Mouse (Mus musculus) lung, embryonic 16.5 days (tissue): ENCODE measurements around the gene Gga3. TPM values are rescaled to one million over a fixed set of nuclear protein-coding genes. Genes with fewer than 3 reads are reported as not detected.

ENCODE experiments used
- polyA plus RNA-seq: library from polyadenylated mRNA; unstranded; fragments of >200 nt; fragmentation: Nextera tagmentation; extraction: Ambion mirVana; gene quantifications from 2 replicates; pipeline ENCODE4 v1.2.1, GENCODE M21; 2015

Gga3 gene
- polyA plus RNA-seq, 1 experiment from 2014 or later: 25.4 TPM

Other genes with a start within 250 kb of the Gga3 start
- 19.1 and 20.2 TPM in 2 replicates for gene Hid1, start 236.3 kb downstream of the Gga3 start, polyA plus RNA-seq
- gene Cdr2l, start 222.1 kb downstream of the Gga3 start, polyA plus RNA-seq: 11.5 and 12.0 TPM in 2 replicates
- 203 and 205 TPM in 2 replicates for gene Mrpl58, start 200.3 kb downstream of the Gga3 start, polyA plus RNA-seq
- gene Atp5h, start 184.1 kb downstream of the Gga3 start, polyA plus RNA-seq: 822 and 823 TPM in 2 replicates
- gene Kctd2, start 183.9 kb downstream of the Gga3 start, polyA plus RNA-seq: 3.4 and 4.3 TPM in 2 replicates
- gene Trim80, start 163.5 kb downstream of the Gga3 start, polyA plus RNA-seq: not detected in 2 replicates
- gene Slc16a5, start 141.6 kb downstream of the Gga3 start, polyA plus RNA-seq: 0.74 and 2.9 TPM in 2 replicates
- 7.2 and 7.4 TPM in 2 replicates for gene Armc7, start 128.4 kb downstream of the Gga3 start, polyA plus RNA-seq
- gene Nt5c, start 112.2 kb downstream of the Gga3 start, polyA plus RNA-seq: 71.0 and 74.7 TPM in 2 replicates
- 460 and 462 TPM in 2 replicates for gene Jpt1, start 89.7 kb downstream of the Gga3 start, polyA plus RNA-seq
- 889 and 930 TPM in 2 replicates for gene Sumo2, start 67.8 kb downstream of the Gga3 start, polyA plus RNA-seq
- 158 and 165 TPM in 2 replicates for gene Nup85, start 39.6 kb downstream of the Gga3 start, polyA plus RNA-seq
- 79.3 and 87.6 TPM in 2 replicates for gene Mrps7, start 126 bp downstream of the Gga3 start, polyA plus RNA-seq
- 36.8 and 40.6 TPM in 2 replicates for gene Mif4gd, start 8.9 kb upstream of the Gga3 start, polyA plus RNA-seq
- gene Slc25a19, start 24.2 kb upstream of the Gga3 start, polyA plus RNA-seq: 25.0 and 25.4 TPM in 2 replicates
- 81.0 and 82.7 TPM in 2 replicates for gene Grb2, start 104.5 kb upstream of the Gga3 start, polyA plus RNA-seq
- gene Tmem94, start 161.4 kb upstream of the Gga3 start, polyA plus RNA-seq: 28.2 and 29.1 TPM in 2 replicates
- gene Caskin2, start 209.6 kb upstream of the Gga3 start, polyA plus RNA-seq: 21.6 and 22.0 TPM in 2 replicates
- 36.9 and 38.1 TPM in 2 replicates for gene Tsen54, start 210.7 kb upstream of the Gga3 start, polyA plus RNA-seq
- 45.0 and 58.7 TPM in 2 replicates for gene Llgl2, start 220.0 kb upstream of the Gga3 start, polyA plus RNA-seq